Mouse (Mus musculus): Measurements from ENCODE around the gene Srrm4. TPM values are rescaled to one million over a fixed set of nuclear protein-coding genes. Genes with fewer than 3 reads are reported as not detected.
A peak's percentile ranks its signal among the peaks of the same experiment; 100 is the strongest.
"Not testable (repeated sequence)": the region's sequence is repeated elsewhere in the genome, so short reads cannot be mapped to it uniquely, and the experiment has no call there.

The Srrm4 gene
- polyA plus RNA-seq, 1 experiment from 2014 or later: 0.33 TPM

- H3K36me3 ChIP-seq (ENCODE audit: insufficient read depth, low read length): no peaks in the 10 kb centered on the region
- ATAC-seq (replicated peaks; ENCODE audit: low FRiP score, low read depth): no peak
These were observed 158.7 kb downstream of the Srrm4 start for GRCm38 (mm10) chr5:116432871-116433270.

GRCm38 (mm10) chr5:116426701-116427100 is 164.9 kb downstream of the Srrm4 start:
- ATAC-seq (replicated peaks; ENCODE audit: low FRiP score, low read depth) (no peak), DNase-seq (ENCODE audit: low spot score) (no peak)
- Histone ChIP-seq H3K4me1 (replicated peaks; ENCODE audit: insufficient read depth, low read length) (peaks cover 11% of the 10 kb centered on the region), H3K9ac (ENCODE audit: low read depth, low read length) (no peak overlapping the region), H3K4me2 (ENCODE audit: low read length) (no peak overlapping the region), H3K27me3 (ENCODE audit: insufficient read depth, low read length) (no peaks in the 10 kb centered on the region), H3K27ac (no peak overlapping the region), H3K36me3 (ENCODE audit: insufficient read depth, low read length) (no peaks in the 10 kb centered on the region), H3K9me3 (replicated peaks; ENCODE audit: low read length) (no peaks in the 10 kb centered on the region), H3K4me3 (replicated peaks; ENCODE audit: low read depth, low read length) (no peak overlapping the region)
- WGBS: 76% methylated on average over 2 of the region's 2 CpGs
- no peak for TF ChIP-seq CTCF (IDR thresholded peaks at IDR 0.05; ENCODE audit: low read depth)

More at GRCm38 (mm10) chr5:116432871-116433270, 158.7 kb downstream of the Srrm4 start:
- no peak for DNase-seq (ENCODE audit: low spot score)
- no peak for TF ChIP-seq CTCF (IDR thresholded peaks at IDR 0.05; ENCODE audit: low read depth)
- H3K9ac ChIP-seq (ENCODE audit: low read depth, low read length): no peak overlapping the region
- no peaks in the 10 kb centered on the region for H3K27me3 ChIP-seq (ENCODE audit: insufficient read depth, low read length)
- WGBS: 52% methylated on average over 7 of the region's 7 CpGs
- H3K4me2 ChIP-seq (ENCODE audit: low read length): no peak overlapping the region
- H3K9me3 ChIP-seq (replicated peaks; ENCODE audit: low read length): no peaks in the 10 kb centered on the region
- H3K4me1 ChIP-seq (replicated peaks; ENCODE audit: insufficient read depth, low read length): no peaks in the 10 kb centered on the region
- no peak overlapping the region for H3K4me3 ChIP-seq (replicated peaks; ENCODE audit: low read depth, low read length)
- H3K27ac ChIP-seq: no peak overlapping the region

DNA sequence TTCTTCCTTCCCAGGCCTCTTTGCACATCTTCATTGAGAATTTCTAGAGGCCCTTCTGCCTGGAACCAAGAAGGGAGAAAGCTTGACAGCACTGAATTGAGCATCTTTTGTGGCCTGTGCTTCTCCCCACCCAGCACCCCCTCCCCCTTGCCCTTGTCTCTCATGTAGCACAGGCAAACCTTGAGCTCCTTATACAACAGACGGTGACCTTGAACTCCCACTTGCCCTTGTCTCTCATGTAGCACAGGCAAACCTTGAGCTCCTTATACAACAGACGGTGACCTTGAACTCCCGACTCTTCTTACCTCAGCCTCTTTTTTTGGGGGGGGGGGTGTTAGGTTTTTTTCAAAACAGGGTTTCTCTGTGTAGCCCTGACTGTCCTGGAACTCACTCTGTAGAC is 165.9 kb downstream of the Srrm4 start:
- WGBS: 58% methylated on average over 3 of the region's 3 CpGs
- not testable (repeated sequence) for ATAC-seq (replicated peaks; ENCODE audit: low FRiP score, low read depth); H3K9ac ChIP-seq (ENCODE audit: low read depth, low read length); H3K4me2 ChIP-seq (ENCODE audit: low read length); H3K36me3 ChIP-seq (ENCODE audit: insufficient read depth, low read length); H3K27me3 ChIP-seq (ENCODE audit: insufficient read depth, low read length); H3K4me3 ChIP-seq (replicated peaks; ENCODE audit: low read depth, low read length); H3K9me3 ChIP-seq (replicated peaks; ENCODE audit: low read length); H3K27ac ChIP-seq; DNase-seq (ENCODE audit: low spot score)
- peaks cover 11% of the 10 kb centered on the region for H3K4me1 ChIP-seq (replicated peaks; ENCODE audit: insufficient read depth, low read length)

- H3K4me2 ChIP-seq (ENCODE audit: low read length): no peak overlapping the region
- DNase-seq (ENCODE audit: low spot score) (no peak), ATAC-seq (replicated peaks; ENCODE audit: low FRiP score, low read depth) (no peak)
- no peaks in the 10 kb centered on the region for H3K27me3 ChIP-seq (ENCODE audit: insufficient read depth, low read length)
- TF ChIP-seq CTCF (IDR thresholded peaks at IDR 0.05; ENCODE audit: low read depth): no peak
- H3K27ac ChIP-seq: no peak overlapping the region
- H3K4me1 ChIP-seq (replicated peaks; ENCODE audit: insufficient read depth, low read length): peaks cover 11% of the 10 kb centered on the region
- no peak overlapping the region for H3K4me3 ChIP-seq (replicated peaks; ENCODE audit: low read depth, low read length)
- WGBS: 55% methylated on average over 7 of the region's 7 CpGs
- no peaks in the 10 kb centered on the region for H3K36me3 ChIP-seq (ENCODE audit: insufficient read depth, low read length)
- no peak overlapping the region for H3K9ac ChIP-seq (ENCODE audit: low read depth, low read length)
- H3K9me3 ChIP-seq (replicated peaks; ENCODE audit: low read length): no peaks in the 10 kb centered on the region
These were observed 166.3 kb downstream of the Srrm4 start for GRCm38 (mm10) chr5:116425273-116425672.

- Histone ChIP-seq H3K4me1 (replicated peaks; ENCODE audit: insufficient read depth, low read length) (peaks cover 11% of the 10 kb centered on the region), H3K9ac (ENCODE audit: low read depth, low read length) (no peak overlapping the region), H3K27me3 (ENCODE audit: insufficient read depth, low read length) (no peaks in the 10 kb centered on the region), H3K4me2 (ENCODE audit: low read length) (no peak overlapping the region), H3K4me3 (replicated peaks; ENCODE audit: low read depth, low read length) (no peak overlapping the region), H3K36me3 (ENCODE audit: insufficient read depth, low read length) (no peaks in the 10 kb centered on the region), H3K27ac (no peak overlapping the region), H3K9me3 (replicated peaks; ENCODE audit: low read length) (no peaks in the 10 kb centered on the region)
- TF ChIP-seq CTCF (IDR thresholded peaks at IDR 0.05; ENCODE audit: low read depth): no peak
- WGBS: 71% methylated on average over 8 of the region's 8 CpGs
- DNase-seq (ENCODE audit: low spot score): no peak
- ATAC-seq (replicated peaks; ENCODE audit: low FRiP score, low read depth): no peak
These were observed 167.9 kb downstream of the Srrm4 start for GRCm38 (mm10) chr5:116423746-116424145.

- Histone ChIP-seq H3K4me2 (ENCODE audit: low read length) (peak within 1 kb of the TSS; percentile 69), H3K4me1 (replicated peaks; ENCODE audit: insufficient read depth, low read length) (peaks cover 11% of the 10 kb centered on the region), H3K9me3 (replicated peaks; ENCODE audit: low read length) (no peaks in the 10 kb centered on the region), H3K4me3 (replicated peaks; ENCODE audit: low read depth, low read length) (peak within 1 kb of the TSS; percentile 33), H3K36me3 (ENCODE audit: insufficient read depth, low read length) (no peaks in the 10 kb centered on the region), H3K9ac (ENCODE audit: low read depth, low read length) (peak within 1 kb of the TSS; percentile 31), H3K27me3 (ENCODE audit: insufficient read depth, low read length) (no peaks in the 10 kb centered on the region), H3K27ac (0 out of 2 replicates have a peak within 1 kb of the TSS, but pooled peaks have one; percentile 13)
- ATAC-seq (replicated peaks; ENCODE audit: low FRiP score, low read depth) (peak; percentile 81; the same call in 1 of the 2 replicates), DNase-seq (ENCODE audit: low spot score) (peak; percentile 79)
- TF ChIP-seq CTCF (IDR thresholded peaks at IDR 0.05; ENCODE audit: low read depth): no peak
- 1% methylated on average over 17 of the region's 20 CpGs for WGBS
These were observed 168.9 kb downstream of the Srrm4 start, which contains the start of gene Hspb8 for GRCm38 (mm10) chr5:116422699-116423201. Hspb8 (minus strand) TSS chr5:116422864.

Data from kidney, postnatal 0 days (tissue).